Mouse (Mus musculus) myocyte (in vitro differentiated cells): ENCODE measurements around the gene Wnt9a. TPM values are rescaled to one million over a fixed set of nuclear protein-coding genes. Genes with fewer than 3 reads are reported as not detected.

Source experiments
- H3K27me3 ChIP-seq: one replicate; pipeline ENCODE4 v1.6.1; 2011; ENCODE audit not compliant: control insufficient read depth, insufficient read depth, insufficient read length
- H3K36me3 ChIP-seq: one replicate; pipeline ENCODE4 v1.6.1; 2011; ENCODE audit not compliant: control insufficient read depth, insufficient read depth
- H3K4me2 ChIP-seq: one replicate; pipeline ENCODE4 v1.6.1; 2011; ENCODE audit warnings: low read depth, control low read depth
- H3K4me3 ChIP-seq: one replicate; pipeline ENCODE4 v1.5.1; 2011; ENCODE audit warnings: mild to moderate bottlenecking, control low read depth, moderate library complexity
- H3K79me2 ChIP-seq: one replicate; pipeline ENCODE4 v1.6.1; 2011; ENCODE audit not compliant: control insufficient read depth, insufficient read depth
- H3ac ChIP-seq: one replicate; pipeline ENCODE4 v1.6.1; 2011; ENCODE audit not compliant: control insufficient read depth, insufficient read length
- CEBPB ChIP-seq: IDR thresholded peaks from 2 replicates; pipeline ENCODE4 v1.6.1; 2011; ENCODE audit warnings: mild to moderate bottlenecking, moderate library complexity; ENCODE audit not compliant: poor library complexity, insufficient read depth, severe bottlenecking
- E2F4 ChIP-seq: IDR thresholded peaks from one replicate; pipeline ENCODE4 v1.6.1; 2011; ENCODE audit warnings: mild to moderate bottlenecking, control low read depth, moderate library complexity; ENCODE audit not compliant: insufficient read depth
- MAX ChIP-seq: IDR thresholded peaks from one replicate; pipeline ENCODE4 v1.6.1; 2011; ENCODE audit warnings: low read depth, mild to moderate bottlenecking, control low read depth
- MYOD1 ChIP-seq, 3 experiments: IDR thresholded peaks; one replicate each; pipeline ENCODE4 v1.6.1; 2011; ENCODE audit warnings: control low read depth in 2 of 3, low read depth in 2 of 3, mild to moderate bottlenecking in 2 of 3, moderate library complexity in 1 of 3; ENCODE audit not compliant: insufficient read length in 2 of 3, control insufficient read depth in 1 of 3
- MYOG ChIP-seq, 3 experiments: IDR thresholded peaks; one replicate each; pipeline ENCODE4 v1.6.1; 2011; ENCODE audit warnings: control low read depth in 2 of 3, low read depth in 2 of 3, mild to moderate bottlenecking in 2 of 3; ENCODE audit not compliant: insufficient read length in 2 of 3, control insufficient read depth in 1 of 3, insufficient read depth in 1 of 3
- POLR2A ChIP-seq: IDR thresholded peaks from one replicate; pipeline ENCODE4 v1.6.1; 2011; ENCODE audit warnings: low read depth, mild to moderate bottlenecking, control low read depth, moderate library complexity; ENCODE audit not compliant: insufficient read length
- POLR2AphosphoS2 ChIP-seq: IDR thresholded peaks from one replicate; pipeline ENCODE4 v1.6.1; 2011; ENCODE audit warnings: low read depth, control low read depth; ENCODE audit not compliant: insufficient read length
- REST ChIP-seq: IDR thresholded peaks from one replicate; pipeline ENCODE4 v1.6.1; 2011; ENCODE audit warnings: mild to moderate bottlenecking, control low read depth, moderate library complexity; ENCODE audit not compliant: insufficient read depth, insufficient read length
- SRF ChIP-seq: IDR thresholded peaks from one replicate; pipeline ENCODE4 v1.6.1; 2011; ENCODE audit warnings: low read depth; ENCODE audit not compliant: control insufficient read depth, insufficient read length
- TCF12 ChIP-seq: IDR thresholded peaks from one replicate; pipeline ENCODE4 v1.6.1; 2011; ENCODE audit warnings: mild to moderate bottlenecking, control low read depth; ENCODE audit not compliant: poor library complexity, insufficient read depth, severe bottlenecking
- TCF3 ChIP-seq: IDR thresholded peaks from one replicate; pipeline ENCODE4 v1.6.1; 2011; ENCODE audit warnings: low read depth, control low read depth; ENCODE audit not compliant: insufficient read length
- USF1 ChIP-seq: IDR thresholded peaks from one replicate; pipeline ENCODE4 v1.6.1; 2011; ENCODE audit warnings: low read depth, mild to moderate bottlenecking, control low read depth, moderate library complexity
- polyA plus RNA-seq: library from polyadenylated mRNA; unstranded; fragments of >200 nt; fragmentation: generic; extraction: Trizol; gene quantifications from one replicate; pipeline ENCODE4 v1.2.1, GENCODE M21; 2012; ENCODE audit warnings: missing spikeins

Gene Wnt9a
- polyA plus RNA-seq, 1 experiment = 11.6 TPM

DNA sequence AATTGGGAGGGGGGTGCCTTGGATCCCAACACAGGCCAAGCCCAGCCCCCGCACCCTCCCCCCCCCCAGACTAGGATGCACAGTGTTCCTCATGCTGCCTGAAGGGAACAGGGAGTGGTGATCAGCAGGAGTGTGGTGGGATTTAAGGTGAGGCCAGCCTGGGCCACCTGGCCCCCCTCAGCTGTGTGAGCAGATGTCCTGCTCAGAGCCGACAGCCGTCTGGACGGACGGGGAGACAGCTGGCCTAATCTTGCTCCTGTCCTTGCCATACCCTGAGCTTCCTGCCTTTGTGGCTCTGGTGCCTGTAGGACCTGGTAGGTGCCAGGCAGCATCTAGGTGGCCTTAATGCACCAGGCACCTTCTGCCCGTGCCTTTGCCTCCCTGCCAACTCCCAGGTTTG, 5.3 kb downstream of the Wnt9a start:
- H3K36me3 ChIP-seq = no peaks in the 10 kb centered on the region
- H3K4me2 ChIP-seq = no peak overlapping the region
- no peak overlapping the region for H3ac ChIP-seq
- no peaks in the 10 kb centered on the region for H3K27me3 ChIP-seq
- peak; percentile 98 for TF ChIP-seq TCF12
- peak; percentile 100 for TF ChIP-seq TCF3
- peak in 2 of 3 experiments; percentile 99 for TF ChIP-seq MYOD1 (IDR thresholded peaks at IDR 0.05; ENCODE audit: control insufficient read depth in 1 of 3, insufficient read length in 2 of 3, low read depth in 2 of 3)
- TF ChIP-seq MYOG (IDR thresholded peaks at IDR 0.05; ENCODE audit: control insufficient read depth in 1 of 3, insufficient read depth in 1 of 3, insufficient read length in 2 of 3, low read depth in 2 of 3) = peak; percentile 91 to 100 (median 99)
- no peak for TF ChIP-seq USF1
- TF ChIP-seq POLR2AphosphoS2 = no peak
- peaks cover 5% of the 10 kb centered on the region for H3K79me2 ChIP-seq
- no peak overlapping the region for H3K4me3 ChIP-seq

DNA sequence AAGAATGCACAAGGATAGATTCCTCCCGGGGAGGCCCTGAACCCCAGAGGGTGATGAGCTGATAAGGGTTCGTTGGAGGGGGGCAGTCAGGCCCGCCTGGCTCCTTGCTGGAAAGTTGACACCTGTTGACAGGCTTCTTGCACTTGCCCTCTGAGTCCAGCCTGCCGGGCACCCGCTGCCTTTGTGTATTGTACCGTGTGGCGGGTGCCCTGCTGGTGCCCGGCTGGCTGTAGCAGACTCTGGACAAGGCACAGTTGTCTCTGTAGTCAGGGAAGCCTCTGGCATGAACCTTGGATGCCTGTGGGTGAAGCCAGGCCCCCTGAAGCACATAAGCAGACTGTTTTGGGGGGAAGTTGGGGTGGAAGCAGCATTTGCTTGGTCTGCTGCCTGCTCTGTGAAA, 5.8 kb downstream of the Wnt9a start:
- TF ChIP-seq TCF12 = peak; percentile 46
- TF ChIP-seq POLR2A = no peak
- TF ChIP-seq REST = no peak
- peak in 2 of 3 experiments; percentile 85 to 93 for TF ChIP-seq MYOG (IDR thresholded peaks at IDR 0.05; ENCODE audit: control insufficient read depth in 1 of 3, insufficient read depth in 1 of 3, insufficient read length in 2 of 3, low read depth in 2 of 3)
- TF ChIP-seq MYOD1 (IDR thresholded peaks at IDR 0.05; ENCODE audit: control insufficient read depth in 1 of 3, insufficient read length in 2 of 3, low read depth in 2 of 3) = peak in 2 of 3 experiments; percentile 93 to 94
- no peak for TF ChIP-seq USF1
- no peak for TF ChIP-seq CEBPB
- TF ChIP-seq TCF3 = peak; percentile 65
- H3K4me3 ChIP-seq = no peak overlapping the region
- H3ac ChIP-seq = no peak overlapping the region
- H3K79me2 ChIP-seq = peaks cover 5% of the 10 kb centered on the region
- peak overlapping the region; percentile 42 for H3K4me2 ChIP-seq
- H3K27me3 ChIP-seq = no peaks in the 10 kb centered on the region
- H3K36me3 ChIP-seq = no peaks in the 10 kb centered on the region

DNA sequence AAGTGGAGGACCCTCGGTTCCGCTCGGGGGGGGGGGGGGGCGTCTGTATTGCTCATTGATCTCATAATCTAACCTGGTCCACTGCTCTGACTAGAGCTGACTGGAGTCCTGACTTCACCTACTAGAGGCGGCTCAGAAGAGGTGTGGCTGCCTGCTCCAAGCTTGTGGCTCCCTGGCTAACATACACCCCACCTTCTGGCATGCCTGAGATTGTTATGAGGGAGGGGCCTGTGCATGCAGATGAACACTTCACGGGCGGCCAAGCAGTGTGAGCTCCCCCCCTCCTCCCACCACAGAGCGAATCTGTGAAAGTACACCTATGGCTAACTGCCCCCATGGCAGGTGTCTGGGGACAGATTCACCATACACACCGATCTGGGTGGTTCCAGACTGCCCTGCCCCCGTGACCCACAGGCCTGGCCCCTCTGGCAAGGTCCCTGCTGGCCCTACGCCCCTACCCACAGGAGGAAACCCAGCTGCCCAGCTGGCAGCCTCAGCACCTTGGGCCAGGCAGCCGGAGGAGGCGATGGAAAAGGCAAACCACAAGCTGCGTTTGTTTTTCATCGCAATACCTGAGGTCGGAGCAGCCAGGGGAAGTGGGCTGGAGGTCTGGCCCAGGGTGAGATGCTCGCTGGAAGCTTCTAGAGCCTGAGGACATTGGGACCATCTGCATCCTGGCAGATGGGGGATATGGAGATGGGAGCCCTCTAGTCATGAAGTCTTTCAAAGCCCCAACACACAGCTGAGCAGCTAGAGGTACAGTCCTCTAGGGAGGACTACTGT, 6.5 kb downstream of the Wnt9a start:
- Histone ChIP-seq H3ac (no peak overlapping the region), H3K4me2 (peak overlapping the region; percentile 44), H3K4me3 (no peak overlapping the region), H3K79me2 (peaks cover 5% of the 10 kb centered on the region), H3K27me3 (no peaks in the 10 kb centered on the region), H3K36me3 (no peaks in the 10 kb centered on the region)
- peak; percentile 66 for TF ChIP-seq TCF12
- peak; percentile 73 for TF ChIP-seq TCF3
- no peak for TF ChIP-seq MAX
- TF ChIP-seq MYOD1 (IDR thresholded peaks at IDR 0.05; ENCODE audit: control insufficient read depth in 1 of 3, insufficient read length in 2 of 3, low read depth in 2 of 3) = peak in 2 of 3 experiments; percentile 78 to 86
- no peak for TF ChIP-seq REST
- TF ChIP-seq MYOG (IDR thresholded peaks at IDR 0.05; ENCODE audit: control insufficient read depth in 1 of 3, insufficient read depth in 1 of 3, insufficient read length in 2 of 3, low read depth in 2 of 3) = peak; percentile 21 to 95 (median 92)

DNA sequence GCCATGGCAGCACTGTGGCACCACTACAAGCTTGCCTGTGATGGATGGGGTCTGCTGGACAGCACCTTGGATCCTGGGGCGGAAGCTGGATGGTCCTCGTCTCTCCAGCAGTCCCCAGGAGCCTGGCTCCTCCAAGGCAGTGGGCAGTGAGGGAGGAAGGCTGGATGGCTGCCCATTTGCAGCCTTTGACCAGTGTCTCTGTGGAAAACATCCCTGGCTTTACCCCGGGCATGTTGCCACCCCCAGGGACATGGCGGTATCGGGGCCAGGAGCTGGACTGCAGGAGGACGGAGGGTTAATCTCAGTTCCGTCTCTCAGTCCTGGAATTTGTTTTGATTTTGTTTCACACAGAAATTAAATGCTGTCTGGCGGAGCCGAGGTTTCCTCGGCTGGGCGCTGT, 7.2 kb downstream of the Wnt9a start:
- no peak overlapping the region for H3ac ChIP-seq
- no peaks in the 10 kb centered on the region for H3K27me3 ChIP-seq
- no peak overlapping the region for H3K4me3 ChIP-seq
- H3K79me2 ChIP-seq = peaks cover 5% of the 10 kb centered on the region
- TF ChIP-seq TCF3 = no peak
- no peak for TF ChIP-seq USF1
- no peak for TF ChIP-seq TCF12
- TF ChIP-seq MYOD1 (IDR thresholded peaks at IDR 0.05; ENCODE audit: control insufficient read depth in 1 of 3, insufficient read length in 2 of 3, low read depth in 2 of 3) = no peak
- no peak for TF ChIP-seq REST
- TF ChIP-seq E2F4 = no peak
- H3K36me3 ChIP-seq = no peaks in the 10 kb centered on the region
- H3K4me2 ChIP-seq = peak overlapping the region; percentile 44

DNA sequence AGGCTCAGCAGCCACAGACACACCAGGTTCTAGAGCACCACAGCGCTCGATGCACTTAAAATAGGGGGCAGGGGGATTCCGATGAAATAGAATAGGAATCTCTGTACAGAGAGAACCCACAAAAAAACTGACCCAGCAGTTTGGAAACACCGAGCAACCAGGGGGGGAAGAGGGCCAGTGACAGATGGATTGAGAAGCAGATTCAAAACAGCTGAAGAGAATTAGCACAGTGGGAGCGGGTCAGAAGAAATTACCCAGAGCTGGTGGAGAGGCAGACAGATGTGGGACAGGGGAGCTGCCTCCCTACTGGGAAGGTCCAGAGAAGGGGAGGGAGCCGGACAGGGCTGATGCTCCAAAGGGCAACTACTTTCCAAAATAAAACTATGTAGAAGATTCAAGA, 9.8 kb downstream of the Wnt9a start:
- H3K79me2 ChIP-seq = peaks cover 5% of the 10 kb centered on the region
- H3K4me2 ChIP-seq = no peak overlapping the region
- no peak overlapping the region for H3K4me3 ChIP-seq
- H3ac ChIP-seq = no peak overlapping the region
- no peaks in the 10 kb centered on the region for H3K36me3 ChIP-seq
- no peaks in the 10 kb centered on the region for H3K27me3 ChIP-seq
- no peak for TF ChIP-seq MYOG (IDR thresholded peaks at IDR 0.05; ENCODE audit: control insufficient read depth in 1 of 3, insufficient read depth in 1 of 3, insufficient read length in 2 of 3, low read depth in 2 of 3)
- TF ChIP-seq REST = no peak
- TF ChIP-seq POLR2A = no peak

DNA sequence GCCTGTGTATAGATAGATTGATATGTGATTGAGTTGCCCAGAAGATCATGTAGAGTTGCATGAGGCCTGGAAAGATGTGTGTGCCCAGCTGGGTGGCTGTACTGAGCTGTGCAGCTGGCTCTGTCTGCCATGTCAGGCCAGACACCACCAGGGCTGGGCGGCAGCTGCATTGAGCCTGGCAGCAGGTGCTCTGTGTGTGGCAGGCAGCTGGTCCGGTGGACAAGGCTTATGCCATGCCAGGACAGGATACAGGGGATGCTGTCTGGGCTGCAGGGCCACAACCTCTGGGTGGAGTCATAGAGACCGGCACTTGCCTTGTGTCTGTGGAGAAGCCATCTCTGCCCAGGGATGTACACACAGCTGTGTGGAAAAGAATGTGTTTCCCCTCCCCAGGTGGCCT, 16.3 kb downstream of the Wnt9a start:
- peak; percentile 100 for TF ChIP-seq TCF12
- TF ChIP-seq SRF = peak; percentile 70
- TF ChIP-seq CEBPB = no peak
- no peak for TF ChIP-seq USF1
- peak; percentile 100 for TF ChIP-seq TCF3
- peak; percentile 49 to 100 (median 99) for TF ChIP-seq MYOD1 (IDR thresholded peaks at IDR 0.05; ENCODE audit: control insufficient read depth in 1 of 3, insufficient read length in 2 of 3, low read depth in 2 of 3)
- TF ChIP-seq MYOG (IDR thresholded peaks at IDR 0.05; ENCODE audit: control insufficient read depth in 1 of 3, insufficient read depth in 1 of 3, insufficient read length in 2 of 3, low read depth in 2 of 3) = peak; percentile 99 to 100 (median 99)

More for the DNA sequence above, 16.3 kb downstream of the Wnt9a start:
- Histone ChIP-seq H3ac (no peak overlapping the region), H3K36me3 (no peaks in the 10 kb centered on the region), H3K4me3 (no peak overlapping the region), H3K4me2 (no peak overlapping the region), H3K79me2 (no peaks in the 10 kb centered on the region), H3K27me3 (no peaks in the 10 kb centered on the region)
